Mouse (Mus musculus) layer of hippocampus, postnatal 25 days (tissue): ENCODE data around the gene Galnt2. TPM values are rescaled to one million over a fixed set of nuclear protein-coding genes. Genes with fewer than 3 reads are reported as not detected.

ENCODE experiments used
- DNase-seq, 2 experiments: peaks; one replicate each; pipeline ENCODE4 v3.0.0; 2022; ENCODE audit warnings: mixed read lengths in 2 of 2, low spot score in 1 of 2; ENCODE audit errors: extremely low spot score in 1 of 2
- total RNA-seq, 2 experiments: library from RNA; stranded (reverse); gene quantifications; 2 replicates each; pipeline ENCODE4 v1.2.3; 2021

Galnt2 gene
- total RNA-seq: 10 to 100 TPM; 35.5 to 45.9 TPM

- peak; percentile 86 to 88 for DNase-seq
Observed at GRCm38 (mm10) chr8:124231176-124231484, at the start of gene Galnt2. TSS of gene Galnt2 (plus strand) at chr8:124231391.

- no peak for DNase-seq
Observed at GRCm38 (mm10) chr8:124181751-124182150, 49.4 kb upstream of the Galnt2 start.

- DNase-seq: no peak
Observed at GRCm38 (mm10) chr8:124182224-124182623, 49.0 kb upstream of the Galnt2 start.

GRCm38 (mm10) chr8:124184078-124184477, 47.1 kb upstream of the Galnt2 start:
- no peak for DNase-seq

GRCm38 (mm10) chr8:124184507-124184906, 46.7 kb upstream of the Galnt2 start:
- no peak for DNase-seq

GRCm38 (mm10) chr8:124185081-124185480, 46.1 kb upstream of the Galnt2 start:
- DNase-seq: no peak

GRCm38 (mm10) chr8:124190388-124190787, 40.8 kb upstream of the Galnt2 start:
- DNase-seq: no peak

- DNase-seq: no peak
Observed at GRCm38 (mm10) chr8:124192242-124192641, 38.9 kb upstream of the Galnt2 start.

- no peak for DNase-seq
Observed at GRCm38 (mm10) chr8:124192976-124193375, 38.2 kb upstream of the Galnt2 start.

GRCm38 (mm10) chr8:124193992-124194391, 37.2 kb upstream of the Galnt2 start:
- no peak for DNase-seq

- DNase-seq: no peak
Observed at GRCm38 (mm10) chr8:124196195-124196594, 35.0 kb upstream of the Galnt2 start.

- no peak for DNase-seq
Observed at GRCm38 (mm10) chr8:124196797-124197196, 34.4 kb upstream of the Galnt2 start.

- no peak for DNase-seq
Observed at GRCm38 (mm10) chr8:124198230-124198629, 33.0 kb upstream of the Galnt2 start.

GRCm38 (mm10) chr8:124200400-124200799, 30.8 kb upstream of the Galnt2 start:
- DNase-seq: no peak

GRCm38 (mm10) chr8:124201706-124202105, 29.5 kb upstream of the Galnt2 start:
- no peak for DNase-seq

GRCm38 (mm10) chr8:124202895-124203294, 28.3 kb upstream of the Galnt2 start:
- DNase-seq: no peak

- DNase-seq: no peak
Observed at GRCm38 (mm10) chr8:124204001-124204601, 27.1 kb upstream of the Galnt2 start.

- no peak for DNase-seq
Observed at GRCm38 (mm10) chr8:124212148-124212547, 19.0 kb upstream of the Galnt2 start.

- no peak for DNase-seq
Observed at GRCm38 (mm10) chr8:124216951-124217350, 14.2 kb upstream of the Galnt2 start.

- no peak for DNase-seq
Observed at GRCm38 (mm10) chr8:124229883-124230282, 1.3 kb upstream of the Galnt2 start.

GRCm38 (mm10) chr8:124230496-124231175, 555 bp upstream of the Galnt2 start:
- DNase-seq: no peak
